Mouse (Mus musculus) kidney, postnatal 25 days (tissue): ENCODE results near the gene Ugt1a8.
"Not testable (repeated sequence)": the region's sequence is repeated elsewhere in the genome, so short reads cannot be mapped to it uniquely, and the experiment has no call there.

Experiments used
- DNase-seq, 2 experiments: peaks; one replicate each; pipeline ENCODE4 v3.0.0; 2021; ENCODE audit warnings: mixed read lengths in 2 of 2

The Ugt1a8 gene

DNA sequence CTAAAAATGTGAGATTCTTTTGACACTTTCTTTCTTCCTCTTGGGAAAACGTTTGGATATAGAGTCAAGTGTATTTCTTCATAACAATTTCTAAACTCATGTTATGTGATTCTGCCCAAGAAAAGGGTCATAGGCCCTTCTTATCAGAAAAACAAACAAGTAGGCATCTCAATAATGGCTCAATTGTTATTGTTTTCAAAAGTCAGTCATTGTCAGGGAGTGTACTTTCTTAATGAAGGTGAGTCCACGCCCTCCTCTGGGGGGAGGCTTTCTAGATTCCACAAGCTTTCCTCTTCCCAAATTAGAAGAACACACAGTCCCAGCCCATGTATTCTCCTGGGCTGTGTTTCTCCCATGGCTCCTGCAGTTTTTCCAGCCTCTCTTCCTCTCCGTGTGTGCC lies at the start of gene Ugt1a8:
Ugt1a8 (plus strand) TSS at position 301 of the 400 bp plus-strand sequence.
- DNase-seq, result no peak

DNA sequence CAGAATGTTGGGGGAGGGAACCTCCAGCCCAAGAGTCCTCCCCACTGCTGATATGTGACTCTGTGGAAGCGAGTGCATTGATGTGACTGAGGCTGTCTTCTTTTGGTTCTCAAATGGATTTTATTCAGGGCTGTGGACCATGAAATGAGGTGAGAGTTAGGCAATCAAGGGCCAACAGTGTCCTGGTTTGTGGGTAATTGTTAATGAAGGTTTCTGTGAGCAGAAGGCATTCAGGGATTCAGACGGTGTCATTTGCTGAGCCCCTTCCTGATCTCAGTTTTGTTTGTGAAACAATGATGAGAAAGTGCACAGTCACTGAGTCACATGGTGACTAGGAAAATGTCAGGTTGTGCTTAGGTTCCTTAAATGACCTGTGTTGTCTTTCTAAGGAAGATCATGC lies 44.6 kb upstream of the Ugt1a8 start:
- DNase-seq, result not testable (repeated sequence)

DNA sequence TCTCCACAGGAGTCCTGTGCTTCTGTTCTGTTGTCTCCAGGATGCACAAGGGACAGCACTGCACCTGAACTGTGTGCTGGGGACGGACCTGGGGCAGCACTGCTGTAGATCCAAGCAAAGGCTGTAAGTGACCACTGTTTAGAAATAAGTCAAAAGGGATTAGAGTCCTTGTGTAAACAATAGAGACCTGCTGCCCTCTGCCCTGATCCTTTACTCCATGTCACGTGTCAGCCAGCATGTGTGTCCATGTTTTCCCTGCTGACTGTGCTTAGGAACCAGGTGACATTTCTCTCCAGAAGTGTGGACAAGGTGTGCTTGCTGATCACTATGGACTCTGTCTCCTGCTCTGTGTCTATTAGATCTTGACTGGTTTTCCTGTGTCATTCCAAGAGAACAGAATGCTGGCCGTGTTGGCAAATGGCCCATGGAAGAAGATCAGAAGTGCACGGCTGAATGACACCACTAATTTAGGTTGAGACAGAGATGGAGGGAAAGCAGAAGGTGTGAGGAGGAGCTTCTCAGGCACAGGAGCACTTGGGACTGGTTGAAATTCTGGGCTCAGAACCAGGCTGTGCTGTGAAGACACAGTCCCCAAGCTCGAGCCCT lies 42.7 kb upstream of the Ugt1a8 start:
- peak; percentile 42 to 49 for DNase-seq

DNA sequence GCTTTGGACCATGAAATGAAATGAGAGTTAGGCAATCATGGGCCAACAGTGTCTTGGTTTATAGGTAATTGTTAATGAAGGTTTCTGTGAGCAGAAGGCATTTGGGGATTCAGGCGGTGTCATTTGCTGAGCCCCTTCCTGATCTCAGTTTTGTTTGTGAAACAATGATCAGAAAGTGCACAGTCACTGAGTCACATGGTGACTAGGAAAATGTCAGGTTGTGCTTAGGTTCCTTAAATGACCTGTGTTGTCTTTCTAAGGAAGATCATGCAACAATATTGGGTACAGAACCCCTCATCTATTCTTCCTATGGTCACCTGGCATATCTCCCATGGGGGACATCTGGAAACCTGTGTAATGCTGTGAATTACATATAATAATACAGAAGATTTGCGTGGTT lies 40.2 kb upstream of the Ugt1a8 start:
- DNase-seq, result not testable (repeated sequence)

DNA sequence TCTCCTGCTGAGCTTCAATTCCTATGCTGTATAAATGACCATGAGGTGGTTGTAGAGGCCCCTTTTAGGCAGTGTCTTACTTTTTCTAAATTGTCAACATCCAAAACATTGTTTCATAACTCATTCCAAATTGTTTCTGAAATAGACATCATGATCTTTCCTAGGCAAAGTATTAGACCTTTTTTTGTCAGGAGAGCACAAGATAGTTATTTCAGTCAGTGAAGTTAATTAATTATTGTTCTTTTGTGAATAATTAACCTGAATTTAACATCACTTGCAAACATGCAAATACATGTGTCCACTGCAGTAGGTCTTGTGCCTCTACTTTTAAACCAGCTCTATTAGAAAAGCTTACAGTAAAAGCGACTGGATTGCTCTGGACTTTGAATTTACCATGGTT lies 32.5 kb upstream of the Ugt1a8 start, which contains the start of gene Ugt1a10:
Ugt1a10 (plus strand) TSS at position 301 of the 400 bp plus-strand sequence.
- DNase-seq, result no peak

DNA sequence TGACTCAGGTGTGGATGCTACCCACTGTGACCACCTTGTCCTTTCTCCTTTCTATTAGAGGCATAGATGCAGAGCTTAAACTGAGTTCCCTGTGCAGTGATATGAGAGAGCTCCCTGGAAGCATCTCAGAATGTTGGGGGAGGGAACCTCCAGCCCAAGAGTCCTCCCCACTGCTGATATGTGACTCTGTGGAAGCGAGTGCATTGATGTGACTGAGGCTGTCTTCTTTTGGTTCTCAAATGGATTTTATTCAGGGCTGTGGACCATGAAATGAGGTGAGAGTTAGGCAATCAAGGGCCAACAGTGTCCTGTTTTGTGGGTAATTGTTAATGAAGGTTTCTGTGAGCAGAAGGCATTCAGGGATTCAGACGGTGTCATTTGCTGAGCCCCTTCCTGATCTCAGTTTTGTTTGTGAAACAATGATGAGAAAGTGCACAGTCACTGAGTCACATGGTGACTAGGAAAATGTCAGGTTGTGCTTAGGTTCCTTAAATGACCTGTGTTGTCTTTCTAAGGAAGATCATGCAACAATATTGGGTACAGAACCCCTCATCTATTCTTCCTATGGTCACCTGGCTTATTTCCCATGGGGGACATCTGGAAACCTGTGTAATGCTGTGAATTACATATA lies 21.0 kb upstream of the Ugt1a8 start:
- not testable (repeated sequence) for DNase-seq

DNA sequence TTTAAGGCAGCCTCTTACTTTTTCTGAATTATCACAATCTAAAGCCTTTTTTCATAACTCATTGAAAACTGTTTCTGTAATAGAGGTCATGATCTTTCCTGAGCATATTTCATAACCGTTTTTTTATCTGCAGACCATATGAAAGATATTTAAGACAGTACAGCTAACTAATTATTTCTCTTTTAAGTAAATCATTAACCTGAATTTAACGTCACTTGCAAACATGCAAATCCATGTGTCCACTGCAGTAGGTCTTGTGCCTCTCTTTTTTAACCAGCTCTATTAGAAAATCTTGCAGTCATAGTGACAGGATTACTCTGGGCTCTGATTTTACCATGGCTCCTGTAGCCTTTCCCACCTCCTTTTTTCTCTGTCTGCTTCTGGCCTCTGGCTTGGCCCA lies 17.1 kb upstream of the Ugt1a8 start, which contains the start of gene Ugt1a9:
Ugt1a9 (plus strand) TSS at position 306 of the 400 bp plus-strand sequence.
- no peak for DNase-seq

DNA sequence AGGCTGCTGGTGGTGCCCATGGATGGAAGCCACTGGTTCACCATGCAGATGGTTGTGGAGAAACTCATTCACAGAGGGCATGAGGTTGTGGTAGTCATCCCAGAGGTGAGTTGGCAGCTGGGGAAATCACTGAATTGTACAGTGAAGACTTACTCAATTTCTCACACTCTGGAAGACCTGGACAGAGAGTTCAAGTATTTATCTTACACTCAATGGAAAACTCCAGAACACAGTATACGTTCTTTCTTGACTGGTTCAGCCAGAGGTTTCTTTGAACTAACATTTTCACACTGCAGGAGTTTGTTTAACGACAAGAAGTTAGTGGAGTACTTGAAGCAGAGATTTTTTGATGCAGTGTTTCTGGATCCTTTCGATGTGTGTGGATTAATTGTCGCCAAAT lies 16.7 kb upstream of the Ugt1a8 start:
- DNase-seq, result no peak

DNA sequence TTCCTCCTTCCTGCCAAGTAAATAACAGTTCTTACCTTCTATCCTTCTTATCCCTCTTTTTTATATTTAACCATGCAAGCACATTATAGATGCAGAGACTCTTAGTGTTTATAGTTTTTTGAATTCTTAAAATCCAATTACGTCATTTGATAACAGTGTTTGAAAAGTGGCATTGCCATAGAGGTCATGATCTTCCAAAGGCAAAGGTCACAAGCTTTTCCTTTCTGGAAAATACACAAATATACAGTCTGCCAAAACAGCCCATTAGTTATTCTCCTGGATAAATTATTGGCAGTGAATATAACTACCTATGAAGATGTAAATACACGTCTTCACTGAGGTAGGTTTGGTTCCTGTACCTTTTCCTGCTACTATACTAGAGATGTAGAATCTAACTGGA lies 13.1 kb upstream of the Ugt1a8 start:
- DNase-seq, result no peak

DNA sequence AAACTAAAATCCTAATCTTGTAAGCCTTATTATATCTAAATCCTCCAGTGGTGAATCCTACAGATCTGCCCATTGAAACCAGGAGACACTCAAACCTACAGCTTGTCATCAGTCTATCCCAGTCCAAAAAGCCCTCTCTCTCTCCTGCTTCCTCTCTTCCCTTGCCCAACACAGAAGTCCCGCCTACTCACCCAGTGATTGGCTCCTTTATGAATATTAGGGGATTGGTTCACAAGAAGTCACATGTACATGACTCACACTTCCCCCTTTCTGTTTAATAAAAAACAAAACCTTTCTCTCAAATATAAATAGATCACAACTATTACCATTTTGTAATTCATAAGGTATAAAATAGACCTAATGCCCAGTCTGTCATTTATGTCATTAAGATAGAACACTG lies 10.5 kb upstream of the Ugt1a8 start:
- no peak for DNase-seq

DNA sequence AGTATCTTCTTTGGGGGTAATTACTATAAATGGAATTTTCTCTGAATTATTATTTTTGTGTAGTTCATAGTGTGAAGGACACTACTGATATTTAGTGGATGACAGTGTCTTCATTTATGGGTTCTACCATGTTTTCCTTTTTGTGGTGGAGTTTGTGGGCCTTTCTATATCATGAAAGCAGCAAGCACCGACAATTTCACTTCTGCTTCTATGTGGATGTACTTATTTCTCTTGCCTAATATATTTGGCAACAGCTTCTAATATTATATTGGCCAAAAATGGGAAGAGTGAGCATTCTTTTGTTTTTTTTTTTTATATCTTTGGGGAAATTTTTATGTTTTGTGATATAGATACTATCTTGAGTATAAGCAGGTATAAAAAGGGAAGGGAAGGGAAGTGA lies 5.9 kb upstream of the Ugt1a8 start:
- no peak for DNase-seq

DNA sequence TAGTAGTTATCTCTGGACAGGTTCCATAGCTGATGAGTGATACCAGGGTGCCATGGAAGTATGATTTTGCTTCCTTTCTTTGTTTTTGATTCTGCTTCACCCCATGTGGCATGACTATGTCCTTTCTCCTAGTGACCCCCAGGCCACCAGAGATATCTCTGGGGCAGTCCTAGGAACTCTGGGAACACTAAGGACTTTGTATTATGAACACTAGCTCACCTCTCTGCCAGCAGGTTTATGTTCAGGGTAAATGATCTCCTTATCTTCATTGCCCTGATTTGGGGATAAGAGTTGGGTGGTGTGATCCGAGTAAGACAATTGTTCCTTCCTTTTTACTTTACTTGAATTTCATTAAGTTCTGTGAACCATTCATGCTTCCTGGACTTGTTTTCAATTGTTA lies 1.5 kb upstream of the Ugt1a8 start:
- DNase-seq, result no peak

DNA sequence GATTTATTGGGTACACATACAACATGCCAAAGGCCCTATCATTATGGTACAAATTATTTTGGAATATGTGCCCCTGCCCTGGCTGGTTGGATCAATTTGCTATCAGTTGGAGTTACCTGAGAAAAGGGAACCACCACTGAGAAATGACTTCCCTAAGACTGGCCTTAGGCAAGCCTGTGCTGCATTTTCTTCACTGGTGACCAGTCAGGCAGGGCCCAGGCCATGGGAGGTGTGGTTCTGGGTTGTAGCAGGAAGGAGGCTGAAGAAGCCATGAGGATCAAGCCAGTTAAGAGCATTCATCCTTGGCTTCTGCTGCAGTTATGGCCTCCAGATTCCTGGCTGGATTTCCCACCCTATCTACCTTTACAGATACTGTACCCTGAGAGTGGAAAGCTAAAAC lies 4.7 kb downstream of the Ugt1a8 start:
- DNase-seq, result no peak

DNA sequence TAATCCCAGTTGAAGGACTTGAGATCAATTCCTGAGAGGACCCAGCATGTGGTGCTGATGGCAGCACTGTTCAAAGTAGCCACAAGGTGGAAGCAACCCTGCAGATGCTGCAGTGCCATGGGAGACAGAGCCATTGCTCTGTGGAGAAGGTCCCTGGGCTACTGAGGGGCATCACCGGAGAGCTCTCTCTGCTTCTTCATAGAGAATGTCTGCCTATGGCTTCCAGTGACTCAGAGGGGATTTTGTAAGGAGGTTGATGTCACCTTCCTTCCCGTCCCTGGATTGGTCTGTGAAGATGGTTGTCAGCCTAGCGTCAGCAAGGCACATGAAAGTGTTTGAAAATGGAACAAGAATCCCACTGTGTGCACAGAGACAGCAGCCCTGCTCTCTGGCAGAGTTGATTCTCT lies 6.7 kb downstream of the Ugt1a8 start:
- peak; percentile 30 to 49 for DNase-seq

DNA sequence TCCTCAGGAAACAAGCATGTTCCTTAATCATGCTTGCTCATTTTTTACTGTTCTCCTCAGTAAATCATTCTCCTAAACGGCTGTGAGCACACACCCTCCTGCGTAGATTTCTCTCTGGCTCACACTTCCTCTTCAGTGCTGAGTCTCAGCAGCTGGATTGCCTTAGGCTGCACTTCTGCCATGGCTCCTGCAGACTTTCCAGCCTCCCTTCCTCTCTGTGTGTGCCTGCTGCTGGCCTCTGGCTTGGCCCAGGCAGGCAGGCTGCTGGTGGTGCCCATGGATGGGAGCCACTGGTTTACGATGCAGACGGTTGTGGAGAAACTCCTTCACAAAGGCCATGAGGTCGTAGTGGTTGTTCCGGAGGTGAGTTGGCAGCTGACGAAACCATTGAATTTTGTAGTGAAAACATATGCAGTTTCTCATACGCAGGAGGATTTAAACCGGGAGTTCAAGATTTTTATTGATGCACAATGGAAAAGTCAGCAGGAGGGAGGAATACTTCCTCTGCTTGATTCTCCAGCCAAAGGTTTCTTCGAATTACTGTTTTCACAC lies 7.4 kb downstream of the Ugt1a8 start, which contains the start of gene Ugt1a7c:
Ugt1a7c (plus strand) TSS at position 122 of the 552 bp plus-strand sequence.
- DNase-seq, result peak; percentile 23 to 67

DNA sequence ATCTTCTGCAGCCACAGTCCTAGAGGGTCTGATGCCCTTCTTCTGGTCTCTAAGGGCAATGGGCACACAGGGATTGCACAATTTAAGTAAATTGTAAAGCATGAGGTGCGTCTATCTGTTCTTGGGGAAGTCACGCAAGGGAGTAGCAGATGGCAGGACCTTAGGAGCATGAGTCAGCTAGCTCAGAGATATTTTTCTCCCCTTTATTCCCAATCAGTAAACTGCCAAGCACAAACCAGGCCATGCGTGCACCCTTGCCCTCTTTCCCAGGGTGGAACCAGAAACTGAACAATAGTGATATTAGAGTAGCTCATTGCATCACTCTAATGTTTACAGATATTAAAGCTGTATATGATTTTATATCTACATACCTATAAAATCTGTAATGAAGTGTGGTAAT lies 10.9 kb downstream of the Ugt1a8 start:
- DNase-seq, result not testable (repeated sequence)

DNA sequence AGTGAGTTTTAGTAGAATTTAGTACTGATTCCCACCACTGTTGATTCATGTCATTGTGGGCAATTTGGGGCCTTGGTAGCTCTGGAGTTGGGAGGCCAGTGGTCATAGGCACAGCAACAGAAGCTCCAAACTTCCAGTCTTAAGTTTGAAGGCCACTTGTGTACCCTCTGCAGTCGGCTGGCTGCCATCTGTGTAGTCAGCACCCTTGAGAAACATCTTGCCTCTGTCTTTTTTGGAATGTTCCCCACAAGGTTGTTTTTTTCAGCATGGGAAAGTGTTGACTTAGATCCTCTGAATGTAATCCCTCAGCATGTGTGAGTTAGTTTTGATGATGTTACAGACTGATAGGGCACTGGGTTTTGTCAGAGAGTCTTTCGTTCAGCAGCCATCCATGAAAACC lies 12.1 kb downstream of the Ugt1a8 start:
- not testable (repeated sequence) for DNase-seq

DNA sequence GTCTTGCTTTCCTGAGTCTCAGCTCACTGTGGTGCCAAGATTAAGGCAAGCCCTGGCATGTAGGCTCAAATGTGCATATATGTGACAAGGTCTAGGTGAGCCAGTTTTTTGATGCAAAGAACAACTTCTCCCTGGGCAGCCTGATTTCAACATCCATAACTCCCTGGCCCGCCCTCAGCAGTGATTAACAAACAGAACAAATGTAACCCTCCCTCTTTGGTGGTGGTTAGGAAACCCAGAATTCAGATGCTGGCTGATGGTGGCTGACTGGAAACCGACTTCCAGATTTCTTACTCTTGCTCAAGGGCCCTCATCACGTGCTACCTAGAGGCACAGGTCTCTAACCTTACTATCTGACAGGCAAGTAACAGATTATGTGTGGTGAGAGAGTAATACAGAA lies 15.4 kb downstream of the Ugt1a8 start, which contains the start of gene Ugt1a6b:
Ugt1a6b (plus strand) TSS at position 234 of the 400 bp plus-strand sequence.
- not testable (repeated sequence) for DNase-seq

DNA sequence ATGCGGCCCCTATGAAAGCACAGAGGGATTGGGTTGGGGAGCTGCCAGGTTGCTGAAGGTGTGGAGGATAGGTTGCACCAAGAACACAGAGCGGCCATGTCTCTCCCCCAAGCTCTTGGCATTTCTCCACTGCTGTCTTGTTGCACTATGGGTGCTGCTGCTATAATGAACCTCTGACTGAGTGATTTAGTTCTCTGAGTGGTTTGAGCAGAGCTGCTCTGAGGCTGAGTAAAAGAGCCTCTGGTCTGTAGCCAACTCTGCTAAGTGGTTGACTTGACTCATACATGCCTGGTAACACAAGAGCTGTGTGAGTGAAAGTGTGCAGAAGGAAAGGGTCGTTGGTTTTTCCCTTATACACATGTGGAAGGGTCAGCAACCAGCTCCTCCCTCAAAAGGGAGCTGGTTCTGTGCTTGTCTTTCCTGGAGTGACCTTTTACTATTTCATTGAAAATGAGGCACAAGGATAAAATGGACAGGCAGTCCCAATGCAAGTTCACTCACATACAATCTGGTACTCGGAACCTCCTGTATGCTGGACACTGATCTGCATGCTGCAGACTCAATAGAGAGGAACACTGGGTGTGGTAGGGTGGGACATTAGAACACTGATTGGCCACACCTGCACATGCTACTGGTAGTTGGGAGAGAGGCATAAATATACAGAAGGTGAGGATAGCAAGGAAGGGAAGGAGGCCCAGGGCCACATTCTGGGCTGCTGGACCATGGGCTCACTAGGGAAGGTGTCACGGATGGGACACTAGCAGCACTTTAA lies 16.3 kb downstream of the Ugt1a8 start:
- DNase-seq, result not testable (repeated sequence)

DNA sequence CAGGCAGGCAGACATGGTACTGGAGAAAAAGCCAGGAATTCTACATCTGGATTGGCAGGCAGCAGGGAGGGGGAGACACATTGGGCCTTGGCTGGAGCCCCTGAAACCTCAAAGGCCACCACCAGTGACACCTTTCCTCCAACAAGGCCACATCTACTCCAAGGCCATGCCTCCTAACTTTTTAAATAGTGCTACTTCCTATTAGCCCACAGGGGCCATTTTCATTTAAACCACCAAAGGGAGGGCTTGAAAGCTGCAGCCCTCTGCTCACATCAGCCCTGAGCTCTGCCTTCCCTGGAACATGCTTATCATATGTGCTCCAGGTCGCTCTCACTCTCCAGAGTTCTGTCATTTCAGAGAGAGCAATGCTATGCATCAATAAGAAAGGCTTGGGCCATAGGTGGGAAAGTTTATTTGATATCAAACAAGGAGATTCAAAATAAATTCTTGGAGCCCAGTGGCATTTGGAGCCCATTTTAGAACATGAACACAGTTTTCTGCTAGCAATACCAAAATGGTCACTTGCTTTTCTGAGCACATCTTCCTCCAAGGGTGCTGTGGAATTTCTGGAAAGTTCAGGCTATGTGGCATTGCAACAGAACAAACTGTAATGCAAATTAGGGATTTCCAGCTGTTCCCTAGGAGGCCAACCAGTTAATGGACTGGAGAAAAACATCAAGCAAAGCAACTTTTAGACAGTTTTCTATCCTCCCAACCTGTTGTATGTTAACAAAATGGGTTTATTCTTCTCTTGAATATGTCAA lies 17.2 kb downstream of the Ugt1a8 start:
- no peak for DNase-seq

DNA sequence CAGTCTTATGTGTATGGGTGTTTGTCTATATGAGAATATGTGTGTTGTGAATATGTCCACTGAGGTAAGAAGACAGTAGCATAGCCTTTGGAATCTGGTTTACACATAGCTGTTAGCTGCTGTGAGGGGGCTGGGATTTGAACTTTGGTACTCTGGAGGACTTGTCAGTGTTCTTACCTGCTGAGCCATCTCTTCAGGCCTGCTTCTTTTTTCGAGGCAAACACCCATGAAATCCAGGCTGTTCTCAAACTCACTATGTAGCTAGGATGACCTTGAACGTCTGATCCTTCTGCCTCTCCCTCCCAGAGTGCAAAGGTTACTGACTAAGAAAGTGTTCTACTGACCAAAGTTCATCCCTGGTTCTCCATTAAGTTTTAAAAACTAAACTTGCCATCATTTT lies 18.0 kb downstream of the Ugt1a8 start:
- DNase-seq, result peak; percentile 44 to 75

DNA sequence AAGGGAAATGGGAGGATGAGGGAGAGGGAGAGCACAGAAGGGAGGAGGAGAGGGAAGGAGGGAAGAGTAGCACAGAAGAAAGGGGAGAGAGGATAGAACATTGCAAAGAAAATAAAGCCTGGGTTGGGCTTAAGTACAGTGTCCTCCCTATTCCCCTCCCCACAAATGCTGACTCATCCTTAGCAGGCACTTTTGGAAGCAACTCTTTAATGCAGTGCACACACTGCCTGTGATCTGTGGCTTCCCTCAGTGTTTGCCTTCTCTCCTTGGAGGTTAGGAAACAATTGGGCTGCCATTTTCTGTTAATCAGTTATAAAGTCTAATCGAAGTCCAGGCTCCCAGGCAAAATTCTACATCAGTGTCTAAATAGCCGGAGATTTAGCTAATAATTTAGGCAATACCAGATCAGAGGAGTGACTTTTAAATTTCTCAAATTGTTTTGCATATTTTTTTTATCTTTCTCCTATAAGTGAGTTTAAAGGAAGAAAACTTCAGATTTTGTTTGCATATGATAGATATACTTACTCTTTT lies 21.5 kb downstream of the Ugt1a8 start:
- DNase-seq, result not testable (repeated sequence)
